Mouse (Mus musculus) splenic B cell, adult 2 months (primary cell): ENCODE measurements at regions not wholly inside any gene's neighbourhood (a gene's known extent, or its start where the extent isn't known, plus 50 kb on each side); places are given as distances from the start of the nearest gene placed in this dataset.

Experiments used
- DNase-seq: peaks from one replicate; pipeline ENCODE4 v3.0.0-alpha.2; 2011; ENCODE audit warnings: low read depth, low spot score
- H3K27me3 ChIP-seq: 2 replicates; pipeline ENCODE4 v1.6.1; 2012; ENCODE audit warnings: mild to moderate bottlenecking, low read length, moderate library complexity, mixed read lengths; ENCODE audit not compliant: control insufficient read depth, poor library complexity, insufficient read depth, severe bottlenecking
- H3K36me3 ChIP-seq: 2 replicates; pipeline ENCODE4 v1.6.1; 2012; ENCODE audit warnings: mild to moderate bottlenecking, low read length, moderate library complexity, mixed read lengths; ENCODE audit not compliant: control insufficient read depth, poor library complexity, insufficient read depth, severe bottlenecking

- Histone ChIP-seq H3K36me3 (no peaks in the 10 kb centered on the region), H3K27me3 (no peaks in the 10 kb centered on the region)
- no peak for DNase-seq
Measured at GRCm38 (mm10) chr2:84080228-84080627, 89.9 kb downstream of the Gm13691 start.

- DNase-seq: no peak
- no peaks in the 10 kb centered on the region for H3K27me3 ChIP-seq
- H3K36me3 ChIP-seq: no peaks in the 10 kb centered on the region
Measured at GRCm38 (mm10) chr2:84094751-84095150, 104.4 kb downstream of the Gm13691 start.

- Histone ChIP-seq H3K36me3 (no peaks in the 10 kb centered on the region), H3K27me3 (no peaks in the 10 kb centered on the region)
- no peak for DNase-seq
Measured at GRCm38 (mm10) chr2:84098746-84099145, 108.4 kb downstream of the Gm13691 start.

DNA sequence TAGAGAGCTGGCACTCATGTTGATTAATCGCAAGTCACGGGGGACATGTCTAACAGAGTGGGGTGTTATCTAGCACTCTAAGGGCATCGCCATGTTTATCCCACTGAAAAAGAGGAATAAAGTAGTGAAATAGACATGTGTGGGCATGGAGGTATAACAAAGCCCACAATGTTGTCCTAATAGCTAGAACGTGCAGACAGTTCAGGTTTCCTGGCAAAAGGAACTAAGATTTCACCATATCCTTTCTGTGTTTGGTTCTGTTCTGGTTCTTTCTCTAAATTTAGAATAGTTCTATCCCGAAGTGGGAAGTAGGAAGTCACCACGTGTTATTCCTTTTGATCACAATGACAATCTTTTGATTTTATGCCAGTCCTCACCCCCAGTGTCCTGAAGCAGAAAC lies 123.2 kb downstream of the Gm13691 start:
- DNase-seq: no peak
- Histone ChIP-seq H3K27me3 (no peaks in the 10 kb centered on the region), H3K36me3 (no peaks in the 10 kb centered on the region)

- Histone ChIP-seq H3K27me3 (no peaks in the 10 kb centered on the region), H3K36me3 (no peaks in the 10 kb centered on the region)
- no peak for DNase-seq
Measured at GRCm38 (mm10) chr2:84119839-84120238, 129.5 kb downstream of the Gm13691 start.

- no peaks in the 10 kb centered on the region for H3K36me3 ChIP-seq
- no peak for DNase-seq
Measured at GRCm38 (mm10) chr2:84127586-84127985, 137.2 kb downstream of the Gm13691 start.

DNA sequence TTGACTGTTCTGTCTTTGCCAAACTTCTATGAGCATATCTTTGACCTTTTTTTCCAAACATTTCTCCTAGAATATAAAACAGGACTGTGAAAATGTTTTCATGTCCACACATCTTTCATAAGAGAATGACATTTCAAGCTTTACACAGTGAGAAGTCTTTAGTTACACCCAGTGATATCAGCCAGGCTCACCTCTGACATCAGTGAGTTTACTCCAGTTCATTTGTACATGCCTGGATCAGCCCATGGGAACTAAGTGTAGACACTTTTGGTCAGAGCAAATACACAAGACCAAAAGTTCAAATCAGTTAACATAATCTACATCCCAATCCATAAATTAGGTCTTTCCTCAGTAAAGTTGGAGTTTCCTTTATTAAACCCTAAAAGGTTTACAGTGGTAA lies 171.4 kb downstream of the Gm13691 start:
- no peaks in the 10 kb centered on the region for H3K27me3 ChIP-seq
- no peaks in the 10 kb centered on the region for H3K36me3 ChIP-seq
- no peak for DNase-seq

More at GRCm38 (mm10) chr2:84127586-84127985, 137.2 kb downstream of the Gm13691 start:
- no peaks in the 10 kb centered on the region; the same call in 1 of the 2 replicates for H3K27me3 ChIP-seq

DNA sequence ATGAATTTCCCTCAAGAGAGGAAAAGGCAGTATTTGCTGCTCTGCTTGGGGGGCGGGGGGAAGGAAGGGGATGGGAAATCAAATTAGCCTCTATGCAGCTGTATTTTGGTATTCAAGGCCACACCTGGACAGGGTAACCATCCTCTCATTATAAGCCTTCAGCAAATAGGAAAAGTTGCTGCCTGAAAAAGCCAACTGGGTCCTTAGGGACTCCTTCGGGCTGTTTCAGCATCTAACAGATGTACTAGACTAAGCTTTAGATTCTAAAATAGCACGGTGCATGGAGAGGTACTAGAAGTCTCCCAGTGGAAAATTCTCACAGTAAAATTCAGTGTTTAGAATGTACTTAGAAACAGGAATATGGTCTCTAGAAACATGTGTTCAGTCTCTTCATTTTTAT lies 183.1 kb downstream of the Gm13691 start:
- no peaks in the 10 kb centered on the region for H3K36me3 ChIP-seq
- no peaks in the 10 kb centered on the region for H3K27me3 ChIP-seq
- no peak for DNase-seq

DNA sequence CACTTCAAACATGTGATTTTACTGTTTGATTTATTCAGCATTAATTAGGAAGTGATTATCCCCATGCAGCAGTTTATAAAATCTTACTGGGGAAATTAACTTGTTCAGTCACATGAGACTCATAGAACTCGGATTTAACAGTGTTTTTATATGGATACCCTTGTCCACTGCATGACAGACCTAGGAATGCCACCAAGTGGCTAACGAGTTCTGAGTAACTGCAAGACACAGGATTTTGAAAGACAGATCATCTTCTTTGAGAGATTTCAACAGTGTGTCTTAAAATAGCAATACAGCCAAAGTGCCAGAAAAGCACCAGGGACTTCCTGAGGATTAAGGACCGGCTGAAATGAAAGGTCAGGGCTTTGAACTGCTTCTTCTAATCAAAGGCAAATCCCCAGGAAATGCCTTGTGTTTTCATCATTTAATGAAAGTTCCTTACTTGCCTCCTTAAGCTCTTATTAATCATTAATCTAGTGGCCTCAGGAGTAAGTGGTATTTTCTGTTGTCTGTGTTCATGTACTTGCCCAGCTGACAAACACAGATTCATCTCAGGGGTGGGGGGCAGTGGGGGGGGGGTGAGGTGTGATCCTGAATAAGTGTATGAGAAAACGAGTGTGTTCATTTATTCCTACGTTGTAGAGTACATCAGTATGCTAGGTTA lies 193.4 kb downstream of the Gm13691 start:
- Histone ChIP-seq H3K27me3 (no peaks in the 10 kb centered on the region), H3K36me3 (no peaks in the 10 kb centered on the region; the same call in 1 of the 2 replicates)
- DNase-seq: no peak

DNA sequence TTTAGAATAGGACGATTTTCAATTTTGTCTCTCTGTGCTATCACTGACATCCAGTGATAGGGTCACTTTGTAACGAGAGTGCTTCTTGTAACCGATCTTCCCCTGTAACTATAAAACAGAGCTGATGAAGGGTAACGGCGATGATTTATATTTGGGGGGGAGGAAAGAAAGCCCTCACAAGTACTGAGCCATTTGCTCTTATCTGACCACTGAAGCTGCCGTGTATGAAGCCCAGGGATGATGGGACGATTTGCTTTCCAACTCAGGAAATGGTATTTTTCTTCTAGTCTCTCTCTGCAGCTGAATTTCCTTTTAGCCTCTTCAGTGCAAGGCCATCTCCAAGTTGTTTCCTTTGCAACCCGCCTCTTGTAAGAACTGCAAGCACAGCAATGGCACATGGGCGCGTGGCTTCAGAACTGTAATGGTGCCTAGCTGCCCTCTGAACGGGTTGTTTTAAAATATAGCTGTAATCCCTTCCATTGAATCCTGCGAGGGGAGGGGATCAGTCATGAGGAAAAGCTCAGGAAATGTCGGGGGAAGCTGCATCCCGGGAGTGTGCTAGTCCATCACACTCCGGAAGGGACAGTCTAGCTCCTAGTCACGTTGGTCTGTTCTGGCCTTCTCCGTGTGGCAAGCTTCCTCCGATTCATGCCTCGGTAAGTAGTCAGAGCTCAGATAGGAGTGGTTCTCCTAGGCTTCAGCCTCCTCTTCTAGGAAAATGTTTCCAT lies 194.1 kb downstream of the Gm13691 start:
- no peak for DNase-seq
- no peaks in the 10 kb centered on the region; the same call in 1 of the 2 replicates for H3K36me3 ChIP-seq

GRCm38 (mm10) chr2:84185016-84185330 lies 194.6 kb downstream of the Gm13691 start:
- no peak for DNase-seq
- no peaks in the 10 kb centered on the region; the same call in 1 of the 2 replicates for H3K36me3 ChIP-seq
- H3K27me3 ChIP-seq: no peaks in the 10 kb centered on the region

More for the DNA sequence above, 194.1 kb downstream of the Gm13691 start:
- H3K27me3 ChIP-seq: no peaks in the 10 kb centered on the region

DNA sequence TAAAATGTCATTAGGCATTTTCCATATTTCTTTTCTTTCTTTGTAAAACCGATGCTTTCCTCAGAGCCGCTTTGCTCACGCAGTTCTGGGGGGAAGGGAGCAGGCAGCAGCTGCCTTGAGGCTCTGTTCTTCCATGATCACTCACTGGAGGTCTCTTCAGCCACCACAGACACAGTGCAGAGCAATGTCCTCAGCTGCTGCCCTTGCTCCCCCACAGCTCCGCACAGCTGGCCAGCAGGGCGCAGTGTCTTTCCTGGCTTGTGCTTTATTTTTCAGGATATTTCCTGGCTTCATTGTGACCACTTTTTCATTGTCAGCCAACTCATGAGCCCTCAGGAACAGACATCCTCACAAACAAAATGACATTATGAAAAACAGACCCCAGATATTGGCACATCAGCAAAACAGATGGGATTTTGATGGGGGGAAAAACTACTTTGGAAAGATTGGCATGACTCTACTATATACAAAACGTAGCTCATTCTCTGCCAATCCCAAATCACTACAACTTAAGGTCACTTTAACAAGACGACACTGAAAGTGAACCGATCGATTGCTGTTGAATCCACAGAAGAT lies 195.9 kb downstream of the Gm13691 start:
- DNase-seq: no peak
- no peaks in the 10 kb centered on the region; the same call in 1 of the 2 replicates for H3K36me3 ChIP-seq

GRCm38 (mm10) chr2:84187456-84187855 lies 197.1 kb downstream of the Gm13691 start:
- DNase-seq: no peak
- Histone ChIP-seq H3K36me3 (no peaks in the 10 kb centered on the region; the same call in 1 of the 2 replicates), H3K27me3 (no peaks in the 10 kb centered on the region)

More for the DNA sequence above, 195.9 kb downstream of the Gm13691 start:
- no peaks in the 10 kb centered on the region for H3K27me3 ChIP-seq

DNA sequence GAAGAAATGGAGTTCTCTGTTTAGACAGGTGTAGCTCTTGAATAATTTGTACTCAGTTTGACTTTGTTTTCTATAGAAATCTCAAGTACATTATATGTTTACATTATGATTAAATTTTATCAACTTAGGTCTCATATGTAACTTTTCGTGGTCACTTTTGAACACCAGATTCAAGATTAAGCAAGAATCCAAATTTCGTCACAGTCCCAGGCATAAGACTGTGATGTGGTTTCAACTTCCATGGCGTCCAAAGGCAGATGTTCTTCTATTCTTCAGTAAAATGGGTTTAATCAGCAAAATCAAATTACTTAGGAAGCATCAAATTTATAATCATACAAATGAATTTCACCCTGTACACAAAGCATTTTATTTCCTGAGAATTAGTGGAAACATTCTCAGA lies 198.9 kb downstream of the Gm13691 start:
- no peaks in the 10 kb centered on the region; the same call in 1 of the 2 replicates for H3K36me3 ChIP-seq
- DNase-seq: no peak
- H3K27me3 ChIP-seq: no peaks in the 10 kb centered on the region

DNA sequence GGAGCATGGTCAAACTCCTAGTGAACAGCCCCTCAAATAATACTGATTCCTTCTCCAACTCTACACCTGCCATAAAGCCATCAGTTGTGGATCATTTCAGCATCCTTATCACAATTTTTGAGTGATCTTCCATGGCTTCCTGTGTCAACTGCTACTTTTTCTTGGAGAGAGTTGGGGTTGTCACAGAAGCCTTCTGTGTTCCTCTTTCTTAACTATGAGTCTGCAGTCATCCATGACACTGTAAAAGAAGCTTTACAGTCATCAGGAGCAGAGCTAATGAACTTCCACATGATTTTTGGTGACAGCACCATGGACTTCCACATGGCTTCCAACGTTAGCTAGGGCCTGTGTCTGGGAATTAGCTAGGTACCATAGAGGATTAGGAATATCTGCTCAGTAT lies 208.1 kb downstream of the Calcrl start:
- Histone ChIP-seq H3K27me3 (no peaks in the 10 kb centered on the region), H3K36me3 (no peaks in the 10 kb centered on the region)
- no peak for DNase-seq
